Mouse (Mus musculus): ENCODE measurements around the gene Nfix. TPM values are rescaled to one million over a fixed set of nuclear protein-coding genes. Genes with fewer than 3 reads are reported as not detected.

The Nfix gene
- polyA plus RNA-seq, 1 experiment from 2014 or later, result 48.0 TPM

GRCm38 (mm10) chr8:84668731-84669485 lies 131.2 kb downstream of the Nfix start:
- H3K4me2 ChIP-seq (replicated peaks), result no peak overlapping the region
- H3K27ac ChIP-seq, result no peak overlapping the region
- peaks cover 57% of the 10 kb centered on the region for H3K36me3 ChIP-seq
- ATAC-seq (ENCODE audit: low FRiP score, low read depth), result no peak
- WGBS, result 85% methylated on average over 6 of the region's 6 CpGs
- no peaks in the 10 kb centered on the region for H3K27me3 ChIP-seq
- peaks cover 10% of the 10 kb centered on the region for H3K4me1 ChIP-seq
- H3K9ac ChIP-seq, result no peak overlapping the region
- H3K4me3 ChIP-seq, result no peak overlapping the region
- no peaks in the 10 kb centered on the region for H3K9me3 ChIP-seq

DNA sequence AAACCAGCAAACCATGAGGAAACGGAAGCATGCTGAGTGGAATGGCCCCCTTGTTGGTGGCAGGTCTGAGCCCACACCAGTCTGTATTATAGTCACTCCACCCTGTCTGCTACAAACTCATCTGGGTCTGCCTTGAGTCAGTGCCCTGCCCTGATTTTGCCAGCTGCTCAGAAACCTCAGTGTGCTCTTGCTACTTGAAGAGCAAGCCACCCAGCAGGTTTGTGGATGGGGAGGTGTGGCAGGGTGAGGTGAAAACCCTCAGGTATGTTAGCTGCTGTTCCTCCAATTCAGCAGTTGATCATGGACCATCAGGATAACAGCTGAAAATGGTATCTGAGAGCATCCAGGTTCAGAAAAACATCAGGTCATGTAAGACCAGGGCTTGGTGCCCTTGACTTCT lies 132.1 kb downstream of the Nfix start:
- Histone ChIP-seq H3K4me3 (no peak overlapping the region), H3K36me3 (peaks cover 50% of the 10 kb centered on the region), H3K4me2 (replicated peaks) (no peak overlapping the region), H3K9ac (no peak overlapping the region), H3K27me3 (no peaks in the 10 kb centered on the region), H3K4me1 (peaks cover 15% of the 10 kb centered on the region), H3K27ac (no peak overlapping the region), H3K9me3 (no peaks in the 10 kb centered on the region)
- no peak for ATAC-seq (ENCODE audit: low FRiP score, low read depth)
- 88% methylated on average over 1 of the region's 1 CpGs for WGBS

- Histone ChIP-seq H3K9me3 (no peaks in the 10 kb centered on the region), H3K4me1 (peaks cover 23% of the 10 kb centered on the region), H3K9ac (peak overlapping the region; percentile 77), H3K27ac (peak overlapping the region; percentile 95), H3K36me3 (peaks cover 24% of the 10 kb centered on the region), H3K4me2 (replicated peaks) (peak overlapping the region; percentile 94), H3K4me3 (peak overlapping the region; percentile 90), H3K27me3 (no peaks in the 10 kb centered on the region)
- WGBS, result 2% methylated on average over 14 of the region's 14 CpGs
- peak; percentile 12; the same call in 1 of the 2 replicates for ATAC-seq (ENCODE audit: low FRiP score, low read depth)
Observed at GRCm38 (mm10) chr8:84665385-84665893, 134.7 kb downstream of the Nfix start.

GRCm38 (mm10) chr8:84664566-84665384 lies 135.4 kb downstream of the Nfix start:
- Histone ChIP-seq H3K4me2 (replicated peaks) (peak overlapping the region; percentile 94), H3K27me3 (no peaks in the 10 kb centered on the region), H3K27ac (peak overlapping the region; percentile 95), H3K36me3 (peaks cover 18% of the 10 kb centered on the region), H3K9me3 (no peaks in the 10 kb centered on the region), H3K9ac (peak overlapping the region; percentile 77), H3K4me1 (peaks cover 29% of the 10 kb centered on the region), H3K4me3 (peak overlapping the region; percentile 90)
- ATAC-seq (ENCODE audit: low FRiP score, low read depth), result peak; percentile 30; the same call in 1 of the 2 replicates
- under 1% methylated on average over 29 of the region's 29 CpGs for WGBS

- Histone ChIP-seq H3K36me3 (peaks cover 10% of the 10 kb centered on the region), H3K9me3 (no peaks in the 10 kb centered on the region), H3K4me3 (peak overlapping the region; percentile 90), H3K27me3 (no peaks in the 10 kb centered on the region), H3K9ac (peak overlapping the region; percentile 77), H3K4me1 (peaks cover 40% of the 10 kb centered on the region), H3K27ac (peak overlapping the region; percentile 95), H3K4me2 (replicated peaks) (peak overlapping the region; percentile 94)
- 3% methylated on average over 43 of the region's 43 CpGs for WGBS
- ATAC-seq (ENCODE audit: low FRiP score, low read depth), result peak; percentile 86
Observed at GRCm38 (mm10) chr8:84663483-84664327, 136.4 kb downstream of the Nfix start.

DNA sequence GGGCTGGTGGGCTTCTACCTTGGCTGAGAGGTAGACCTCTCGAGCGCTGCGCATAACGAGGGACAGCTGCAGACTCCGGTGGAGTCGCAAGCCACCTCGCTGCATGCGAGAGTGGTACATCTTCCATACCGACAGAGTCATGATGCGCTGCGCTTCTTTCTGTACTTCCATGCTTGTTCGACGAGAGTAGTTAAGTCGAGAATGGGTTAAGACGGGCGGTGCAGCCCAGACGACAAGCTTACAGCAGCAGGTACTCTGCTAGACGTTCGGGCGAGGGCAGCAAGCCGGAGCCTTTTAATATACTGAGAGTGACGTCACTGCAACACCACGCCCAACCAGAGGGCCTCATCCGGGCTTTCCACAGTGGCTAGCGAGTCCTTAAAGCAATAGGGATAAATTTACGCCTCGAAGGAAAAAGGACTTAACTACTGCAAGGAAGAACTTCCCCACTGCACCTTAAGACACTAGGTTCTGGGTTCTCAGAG lies 137.5 kb downstream of the Nfix start, which contains the start of gene Ier2:
Ier2 (minus strand) TSS at position 272 of the 485 bp plus-strand sequence.
- peak; percentile 86 for ATAC-seq (ENCODE audit: low FRiP score, low read depth)
- H3K4me1 ChIP-seq, result peaks cover 49% of the 10 kb centered on the region
- under 1% methylated on average over 27 of the region's 27 CpGs for WGBS

GRCm38 (mm10) chr8:84661961-84662571 lies 138.1 kb downstream of the Nfix start:
- WGBS, result under 1% methylated on average over 61 of the region's 61 CpGs
- Histone ChIP-seq H3K4me2 (replicated peaks) (peak overlapping the region; percentile 94), H3K4me3 (peak overlapping the region; percentile 90), H3K36me3 (no peaks in the 10 kb centered on the region), H3K9ac (peak overlapping the region; percentile 96), H3K4me1 (peaks cover 55% of the 10 kb centered on the region), H3K27me3 (no peaks in the 10 kb centered on the region), H3K9me3 (no peaks in the 10 kb centered on the region), H3K27ac (peak overlapping the region; percentile 93)
- ATAC-seq (ENCODE audit: low FRiP score, low read depth), result peak; percentile 2; the same call in 1 of the 2 replicates

More for the DNA sequence above, 137.5 kb downstream of the Nfix start, which contains the start of gene Ier2:
- Histone ChIP-seq H3K36me3 (no peaks in the 10 kb centered on the region), H3K9ac (peak within 1 kb of the TSS; percentile 96), H3K9me3 (no peaks in the 10 kb centered on the region), H3K27me3 (no peaks in the 10 kb centered on the region), H3K4me3 (peak within 1 kb of the TSS; percentile 90), H3K27ac (peak within 1 kb of the TSS; percentile 93), H3K4me2 (replicated peaks) (peak within 1 kb of the TSS; percentile 94)

GRCm38 (mm10) chr8:84661458-84661871 lies 138.7 kb downstream of the Nfix start:
- Histone ChIP-seq H3K4me3 (peak overlapping the region; percentile 90), H3K27me3 (no peaks in the 10 kb centered on the region), H3K36me3 (no peaks in the 10 kb centered on the region), H3K4me1 (peaks cover 61% of the 10 kb centered on the region), H3K9me3 (no peaks in the 10 kb centered on the region), H3K4me2 (replicated peaks) (peak overlapping the region; percentile 94), H3K9ac (peak overlapping the region; percentile 96), H3K27ac (peak overlapping the region; percentile 93)
- WGBS, result under 1% methylated on average over 24 of the region's 24 CpGs
- no peak for ATAC-seq (ENCODE audit: low FRiP score, low read depth)

- under 1% methylated on average over 20 of the region's 20 CpGs for WGBS
- ATAC-seq (ENCODE audit: low FRiP score, low read depth), result no peak
Observed at GRCm38 (mm10) chr8:84660819-84661457, 139.2 kb downstream of the Nfix start.

GRCm38 (mm10) chr8:84659936-84660818 lies 140.0 kb downstream of the Nfix start:
- H3K36me3 ChIP-seq, result no peaks in the 10 kb centered on the region
- peak overlapping the region; percentile 90 for H3K4me3 ChIP-seq
- ATAC-seq (ENCODE audit: low FRiP score, low read depth), result no peak
- peak overlapping the region; percentile 96 for H3K9ac ChIP-seq
- H3K27me3 ChIP-seq, result no peaks in the 10 kb centered on the region
- WGBS, result under 1% methylated on average over 33 of the region's 33 CpGs
- H3K4me1 ChIP-seq, result peaks cover 64% of the 10 kb centered on the region
- peak overlapping the region; percentile 93 for H3K27ac ChIP-seq
- H3K9me3 ChIP-seq, result no peaks in the 10 kb centered on the region
- peak overlapping the region; percentile 94 for H3K4me2 ChIP-seq (replicated peaks)

More at GRCm38 (mm10) chr8:84660819-84661457, 139.2 kb downstream of the Nfix start:
- Histone ChIP-seq H3K4me1 (peaks cover 62% of the 10 kb centered on the region), H3K36me3 (no peaks in the 10 kb centered on the region), H3K4me3 (peak overlapping the region; percentile 90), H3K27ac (peak overlapping the region; percentile 93), H3K9me3 (no peaks in the 10 kb centered on the region), H3K27me3 (no peaks in the 10 kb centered on the region), H3K4me2 (replicated peaks) (peak overlapping the region; percentile 94), H3K9ac (peak overlapping the region; percentile 96)
